Mouse (Mus musculus) heart, embryonic 16.5 days (tissue): ENCODE results near the gene Atp5g1. TPM values are rescaled to one million over a fixed set of nuclear protein-coding genes. Genes with fewer than 3 reads are reported as not detected.

Experiments
- ATAC-seq: fragments of 200-750 bp; cut with Nextera tagmentation; replicated peaks from 2 replicates; pipeline ENCODE4 v1.8.0; 2017; ENCODE audit warnings: moderate number of reproducible peaks; ENCODE audit not compliant: insufficient read depth, low FRiP score; ENCODE audit errors: extremely low read depth
- H3K27ac ChIP-seq: fragments of 300-500 bp; sonication (generic); 2 replicates; pipeline ENCODE4 v1.5.1; 2014; ENCODE audit warnings: mild to moderate bottlenecking, low read length, control low read depth, moderate library complexity
- H3K27me3 ChIP-seq: fragments of 300-500 bp; sonication (generic); 2 replicates; pipeline ENCODE4 v1.6.1; 2014; ENCODE audit warnings: low read length, mixed read lengths; ENCODE audit not compliant: control insufficient read depth, insufficient read depth
- H3K36me3 ChIP-seq: fragments of 300-500 bp; sonication (generic); 2 replicates; pipeline ENCODE4 v1.6.1; 2014; ENCODE audit not compliant: control insufficient read depth, insufficient read depth
- H3K4me1 ChIP-seq: fragments of 300-500 bp; sonication (generic); 2 replicates; pipeline ENCODE4 v1.6.1; 2014; ENCODE audit warnings: low read length, mixed read lengths; ENCODE audit not compliant: control insufficient read depth, insufficient read depth
- H3K4me2 ChIP-seq: fragments of 300-500 bp; sonication (generic); 2 replicates; pipeline ENCODE4 v1.6.1; 2014; ENCODE audit warnings: low read depth, mild to moderate bottlenecking, control low read depth, low read length
- H3K4me3 ChIP-seq: fragments of 300-500 bp; sonication (generic); 2 replicates; pipeline ENCODE4 v1.5.1; 2014; ENCODE audit warnings: mild to moderate bottlenecking, control low read depth, low read length
- H3K9ac ChIP-seq: fragments of 300-500 bp; sonication (generic); 2 replicates; pipeline ENCODE4 v1.6.1; 2014; ENCODE audit warnings: low read length, control low read depth
- H3K9me3 ChIP-seq: fragments of 300-500 bp; sonication (generic); replicated peaks from 2 replicates; pipeline ENCODE4 v1.6.1; 2016; ENCODE audit warnings: low read length; ENCODE audit not compliant: control insufficient read depth
- WGBS: fragments of 180-500 bp; shearing (Covaris S2); extraction: QIAGEN DNeasy Blood & Tissue Kit; methylation state at CpG from one replicate; pipeline ENCODE4 v1.1.7; 2014; 5-methylcytosine and 5-hydroxymethylcytosine counted together
- polyA plus RNA-seq: library from polyadenylated mRNA; unstranded; fragments of >200 nt; fragmentation: Nextera tagmentation; extraction: Ambion mirVana; gene quantifications from 2 replicates; pipeline ENCODE4 v1.2.1, GENCODE M21; 2015

The Atp5g1 gene
- polyA plus RNA-seq, 1 experiment from 2014 or later, result 2,218 TPM

DNA sequence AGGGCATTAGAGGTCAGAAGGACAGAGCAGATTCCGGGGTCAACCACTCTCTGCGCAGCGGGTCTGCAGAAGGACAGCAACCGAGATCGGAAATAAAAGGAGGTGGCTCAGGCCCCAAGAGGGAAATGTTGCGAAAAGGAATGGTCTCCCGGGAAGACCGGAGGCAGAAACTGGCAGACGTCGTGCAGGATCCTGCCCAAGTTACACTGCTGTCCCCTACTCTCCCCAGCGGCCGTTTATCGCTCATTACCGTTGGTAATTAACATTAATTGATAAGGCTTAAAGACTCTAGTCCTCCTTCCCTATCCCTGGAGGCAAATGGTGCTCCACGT, 327 bp downstream of the Atp5g1 start:
- no peaks in the 10 kb centered on the region for H3K27me3 ChIP-seq
- peaks cover 9% of the 10 kb centered on the region for H3K4me1 ChIP-seq
- H3K27ac ChIP-seq, result peak overlapping the region; percentile 96
- H3K9me3 ChIP-seq, result no peaks in the 10 kb centered on the region
- peak overlapping the region; percentile 89 for H3K4me3 ChIP-seq
- WGBS, result under 1% methylated on average over 15 of the region's 15 CpGs
- H3K9ac ChIP-seq, result peak overlapping the region; percentile 95
- H3K36me3 ChIP-seq, result peaks cover 13% of the 10 kb centered on the region
- peak overlapping the region; percentile 63 for H3K4me2 ChIP-seq
- ATAC-seq, result 0 out of 2 replicates have a peak, but pooled peaks have one; percentile 0

DNA sequence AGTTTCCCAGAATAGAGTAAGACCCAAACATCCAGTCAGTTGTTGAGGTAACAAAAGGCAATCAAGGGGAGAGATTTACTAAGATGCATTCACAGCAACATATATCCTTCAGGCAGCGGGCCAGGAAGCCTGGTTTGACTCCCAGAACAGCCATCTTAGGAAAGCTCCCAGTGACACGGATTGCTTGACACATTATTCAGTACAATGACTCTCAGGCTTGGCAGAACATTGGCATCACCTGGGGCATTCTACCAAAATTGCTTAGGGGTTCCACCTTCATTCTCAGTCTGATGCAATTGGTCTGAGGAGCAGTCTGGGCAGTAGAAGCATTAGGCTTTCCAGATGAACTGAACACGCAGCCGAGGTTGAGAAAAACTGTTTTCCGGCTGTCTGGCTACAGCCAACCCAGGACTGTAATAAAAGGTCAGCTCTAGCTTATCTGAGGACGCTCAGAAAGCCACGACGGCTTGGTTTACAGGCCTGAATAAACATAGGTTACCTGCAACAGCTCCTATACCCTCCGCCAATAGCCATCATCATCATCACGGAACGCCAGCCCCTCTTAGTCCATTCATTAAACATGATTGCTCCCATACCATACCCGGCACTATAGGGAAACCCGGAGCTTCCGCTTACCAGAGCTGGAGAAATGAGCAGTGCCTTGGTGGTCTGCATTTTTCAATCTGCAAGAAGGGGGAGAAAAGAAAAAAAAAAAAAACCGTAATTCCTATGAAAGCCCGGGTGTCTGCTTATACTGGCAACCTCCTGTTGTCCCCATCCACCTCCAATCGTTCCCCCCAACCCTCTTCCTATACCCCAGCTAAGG, 906 bp downstream of the Atp5g1 start:
- H3K9ac ChIP-seq, result peak overlapping the region; percentile 95
- peak overlapping the region; percentile 63 for H3K4me2 ChIP-seq
- no peaks in the 10 kb centered on the region for H3K27me3 ChIP-seq
- H3K36me3 ChIP-seq, result peaks cover 15% of the 10 kb centered on the region
- H3K9me3 ChIP-seq, result no peaks in the 10 kb centered on the region
- H3K4me3 ChIP-seq, result peak overlapping the region; percentile 89
- H3K4me1 ChIP-seq, result peaks cover 9% of the 10 kb centered on the region
- H3K27ac ChIP-seq, result peak overlapping the region; percentile 96
- WGBS, result 6% methylated on average over 17 of the region's 17 CpGs
- no peak for ATAC-seq

DNA sequence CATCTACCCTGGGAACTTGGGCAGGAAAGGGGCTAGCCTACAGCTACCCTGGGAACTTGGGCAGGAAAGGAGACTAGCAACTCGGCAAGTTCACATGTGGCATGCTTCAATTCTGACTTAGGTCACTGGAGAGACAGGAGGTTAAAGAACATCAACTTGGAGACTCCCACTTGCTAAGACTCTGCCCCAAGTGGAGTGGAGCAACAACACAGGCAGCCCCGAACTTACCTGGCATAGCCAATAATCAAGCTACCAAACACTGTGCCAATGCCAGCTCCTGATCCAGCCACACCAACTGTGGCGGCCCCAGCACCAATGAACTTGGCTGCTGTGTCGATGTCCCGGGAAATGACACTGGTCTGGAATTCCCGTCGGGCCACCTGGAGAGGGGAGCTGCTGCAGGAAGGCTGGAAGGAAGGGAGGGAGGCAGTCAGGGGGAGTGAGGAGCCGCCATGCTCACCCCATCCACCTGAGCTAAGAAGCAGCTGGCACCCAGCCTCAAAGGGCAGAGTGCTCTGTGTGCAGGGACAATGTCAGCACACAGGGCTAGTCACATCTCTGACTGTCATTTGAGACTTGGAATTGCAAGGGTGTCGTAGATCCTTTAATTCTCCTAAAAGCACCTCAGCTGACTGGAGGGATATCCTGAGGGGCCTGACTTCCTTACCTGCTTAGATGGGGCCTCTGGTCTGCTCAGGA, 2.0 kb downstream of the Atp5g1 start:
- Histone ChIP-seq H3K4me3 (peak overlapping the region; percentile 89), H3K9ac (peak overlapping the region; percentile 95), H3K36me3 (peaks cover 17% of the 10 kb centered on the region), H3K4me1 (peaks cover 9% of the 10 kb centered on the region), H3K27ac (no peak overlapping the region), H3K4me2 (peak overlapping the region; percentile 63), H3K27me3 (no peaks in the 10 kb centered on the region), H3K9me3 (no peaks in the 10 kb centered on the region)
- 51% methylated on average over 7 of the region's 9 CpGs for WGBS
- no peak for ATAC-seq

DNA sequence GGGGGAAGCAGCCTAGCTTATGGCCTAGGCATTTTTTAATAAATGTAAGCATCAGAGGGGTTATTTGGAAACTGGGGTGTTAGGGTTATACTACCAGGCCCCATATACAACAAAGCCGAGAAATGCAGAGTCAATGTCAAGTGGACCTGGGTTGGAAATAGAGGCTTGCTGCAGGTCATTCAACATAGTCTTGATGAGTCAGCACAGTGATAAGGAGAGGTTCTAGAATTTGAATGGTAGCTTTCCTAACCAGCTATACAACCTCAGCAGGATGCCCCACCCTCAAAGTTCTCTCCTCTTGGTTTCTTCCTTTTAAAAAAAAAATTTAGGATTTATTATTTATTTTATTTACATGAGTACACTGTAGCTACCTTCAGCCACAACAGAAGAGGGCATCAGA, 4.5 kb downstream of the Atp5g1 start:
- H3K36me3 ChIP-seq, result peaks cover 17% of the 10 kb centered on the region
- no peak overlapping the region for H3K4me2 ChIP-seq
- peaks cover 9% of the 10 kb centered on the region for H3K4me1 ChIP-seq
- no peaks in the 10 kb centered on the region for H3K9me3 ChIP-seq
- no peak overlapping the region for H3K27ac ChIP-seq
- WGBS, result 68% methylated on average over 1 of the region's 1 CpGs
- no peak for ATAC-seq
- no peak overlapping the region for H3K4me3 ChIP-seq
- no peaks in the 10 kb centered on the region for H3K27me3 ChIP-seq
- H3K9ac ChIP-seq, result no peak overlapping the region

DNA sequence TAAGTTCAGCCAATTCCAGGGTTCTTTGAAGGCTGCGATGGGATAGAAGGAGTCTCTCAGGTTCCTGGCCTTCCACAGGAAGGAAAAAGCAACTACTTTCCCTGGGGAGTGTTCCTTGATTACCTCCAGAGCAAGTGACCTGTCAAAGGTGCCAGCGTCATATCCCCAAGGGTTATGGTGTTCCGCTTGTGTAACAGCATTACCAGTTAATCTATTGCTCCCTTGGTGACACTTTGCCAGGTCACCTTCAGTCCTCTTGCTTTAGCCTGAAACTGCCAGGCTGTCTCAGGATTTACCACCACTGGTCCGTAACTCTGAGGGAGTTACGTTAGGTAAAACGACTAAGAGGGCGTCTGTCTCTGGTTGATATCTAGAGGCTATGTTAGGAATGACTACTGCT, 5.1 kb downstream of the Atp5g1 start:
- no peaks in the 10 kb centered on the region for H3K27me3 ChIP-seq
- WGBS, result 82% methylated on average over 7 of the region's 7 CpGs
- no peak overlapping the region for H3K27ac ChIP-seq
- H3K36me3 ChIP-seq, result peaks cover 17% of the 10 kb centered on the region
- no peak for ATAC-seq
- H3K4me3 ChIP-seq, result no peak overlapping the region
- H3K9me3 ChIP-seq, result no peaks in the 10 kb centered on the region
- peaks cover 12% of the 10 kb centered on the region for H3K4me1 ChIP-seq
- no peak overlapping the region for H3K9ac ChIP-seq
- H3K4me2 ChIP-seq, result no peak overlapping the region

DNA sequence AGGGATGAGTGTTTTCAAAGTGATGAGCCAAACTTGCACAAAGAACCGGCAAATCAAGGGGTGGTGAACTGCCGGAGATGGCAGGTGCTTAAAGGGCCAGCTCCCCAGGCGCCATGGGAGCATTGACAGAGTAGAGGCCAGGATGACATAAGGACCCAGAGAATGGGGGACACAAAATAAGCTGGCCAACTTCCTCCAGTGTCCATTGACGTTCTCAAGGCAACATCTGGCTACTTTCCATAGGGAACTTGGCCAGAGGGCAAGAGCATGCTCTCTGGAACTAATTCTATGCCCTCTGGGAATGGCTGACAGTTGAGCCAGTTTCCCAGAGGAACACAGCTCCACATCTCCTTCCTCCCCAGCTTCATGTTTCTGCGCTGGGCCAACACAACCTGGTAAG, 7.2 kb downstream of the Atp5g1 start:
- 68% methylated on average over 5 of the region's 5 CpGs for WGBS
- no peak overlapping the region for H3K9ac ChIP-seq
- H3K36me3 ChIP-seq, result peaks cover 16% of the 10 kb centered on the region
- no peak overlapping the region for H3K4me3 ChIP-seq
- no peak overlapping the region for H3K4me2 ChIP-seq
- H3K9me3 ChIP-seq, result no peaks in the 10 kb centered on the region
- H3K4me1 ChIP-seq, result peaks cover 16% of the 10 kb centered on the region
- H3K27me3 ChIP-seq, result no peaks in the 10 kb centered on the region
- ATAC-seq, result no peak
- H3K27ac ChIP-seq, result no peak overlapping the region

DNA sequence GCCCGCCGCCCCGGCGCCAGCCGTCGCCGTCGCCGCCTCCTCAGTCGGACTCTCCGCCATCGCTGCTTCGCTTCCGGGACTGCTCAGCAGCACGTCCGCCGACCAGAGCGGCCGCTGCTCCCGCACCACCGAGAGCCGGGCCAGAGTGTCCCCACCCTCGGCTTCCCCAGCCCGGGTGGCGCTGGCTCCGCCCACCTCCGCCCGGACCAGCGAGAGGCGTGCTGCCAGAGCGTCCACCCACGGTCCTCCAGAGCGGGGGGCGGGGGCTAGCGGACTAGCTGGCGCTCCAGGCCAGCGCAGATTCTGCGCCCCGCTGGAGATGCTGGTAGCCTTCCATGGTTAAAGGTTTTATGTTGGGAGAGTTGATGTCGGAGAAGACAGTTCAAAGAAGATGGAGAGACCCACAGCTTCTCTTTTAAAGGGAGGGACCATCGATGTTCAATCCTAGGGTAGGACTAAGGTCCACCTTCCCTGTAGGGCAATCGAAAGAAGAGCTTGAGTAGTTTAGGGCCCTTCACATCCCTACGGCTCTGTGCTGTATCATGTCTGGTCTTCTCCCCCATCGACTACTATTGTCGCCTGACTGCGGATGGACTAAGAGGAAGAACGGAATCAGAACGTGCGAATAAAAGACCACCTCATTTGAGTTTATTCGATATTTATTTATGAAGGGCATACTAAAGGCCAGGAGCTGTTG, 10.1 kb downstream of the Atp5g1 start, which contains the start of gene Ube2z:
Gene Ube2z, minus strand, starts transcription at position 174 of the 697 bp plus-strand sequence.
- Histone ChIP-seq H3K4me2 (peak within 1 kb of the TSS; percentile 76), H3K9me3 (no peaks in the 10 kb centered on the region), H3K4me3 (peak within 1 kb of the TSS; percentile 89), H3K27ac (peak within 1 kb of the TSS; percentile 67), H3K27me3 (no peaks in the 10 kb centered on the region), H3K36me3 (peaks cover 12% of the 10 kb centered on the region), H3K9ac (peak within 1 kb of the TSS; percentile 91), H3K4me1 (peaks cover 19% of the 10 kb centered on the region)
- peak; percentile 99 for ATAC-seq
- 4% methylated on average over 49 of the region's 50 CpGs for WGBS

DNA sequence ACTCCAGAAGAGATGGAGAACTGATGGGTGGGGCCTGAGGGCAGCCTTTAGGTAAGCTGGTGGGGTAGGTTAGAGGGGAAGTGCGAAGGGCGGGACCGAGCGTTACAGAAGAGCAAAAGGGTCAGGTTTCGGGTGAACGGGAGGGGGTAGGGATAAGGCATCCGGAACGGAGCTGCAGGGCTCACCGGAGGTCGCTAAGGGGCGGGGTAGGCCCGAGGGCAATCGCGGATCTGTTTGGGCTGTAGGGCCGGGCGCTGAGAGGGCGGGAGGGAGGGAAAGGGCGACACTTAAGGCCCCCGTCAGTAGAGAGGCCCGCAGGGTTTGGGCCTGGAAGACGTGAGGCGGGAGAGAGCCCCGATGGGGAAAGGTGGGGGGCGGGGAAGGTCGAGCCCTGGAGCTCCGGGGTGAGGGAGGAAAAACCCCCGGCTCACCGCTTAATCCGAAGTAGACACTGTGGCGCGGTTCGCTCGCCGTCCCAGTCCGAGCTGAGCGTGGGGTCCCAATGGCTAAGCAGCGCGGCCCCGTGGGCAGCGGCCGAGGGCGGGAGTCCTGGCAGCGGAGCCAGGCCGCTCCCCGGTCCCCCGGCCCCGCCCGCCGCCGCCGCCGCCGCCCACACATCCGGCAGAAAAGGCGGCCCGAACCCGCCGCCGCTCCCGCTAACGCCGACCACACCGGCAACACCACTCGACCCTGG, 10.8 kb downstream of the Atp5g1 start:
- Histone ChIP-seq H3K4me2 (peak overlapping the region; percentile 76), H3K27ac (peak overlapping the region; percentile 67), H3K27me3 (no peaks in the 10 kb centered on the region), H3K9me3 (no peaks in the 10 kb centered on the region), H3K36me3 (peaks cover 15% of the 10 kb centered on the region), H3K9ac (peak overlapping the region; percentile 91), H3K4me3 (peak overlapping the region; percentile 89), H3K4me1 (peaks cover 19% of the 10 kb centered on the region)
- under 1% methylated on average over 54 of the region's 64 CpGs for WGBS
- ATAC-seq, result peak; percentile 30
